Mouse (Mus musculus): Measurements from ENCODE around the gene Tecr. TPM values are rescaled to one million over a fixed set of nuclear protein-coding genes. Genes with fewer than 3 reads are reported as not detected.
"Not testable (repeated sequence)": the region's sequence is repeated elsewhere in the genome, so short reads cannot be mapped to it uniquely, and the experiment has no call there.

The Tecr gene
- polyA plus RNA-seq, 1 experiment from 2014 or later = 629 TPM

- 97% methylated on average over 4 of the region's 4 CpGs for WGBS
- no peak overlapping the region for H3K4me2 ChIP-seq (replicated peaks; ENCODE audit: low read depth, low read length)
- H3K9ac ChIP-seq (replicated peaks; ENCODE audit: low read depth, low read length) = no peak overlapping the region
- H3K27ac ChIP-seq (ENCODE audit: low read length) = no peak overlapping the region
- H3K27me3 ChIP-seq (ENCODE audit: control insufficient read depth, insufficient read depth, low read length) = no peaks in the 10 kb centered on the region
- H3K4me3 ChIP-seq (ENCODE audit: low read depth, low read length) = no peak overlapping the region
- no peaks in the 10 kb centered on the region for H3K9me3 ChIP-seq (ENCODE audit: control insufficient read depth, low read depth, low read length)
- H3K4me1 ChIP-seq (ENCODE audit: control insufficient read depth, insufficient read depth, low read length) = peaks cover 14% of the 10 kb centered on the region
- no peak for ATAC-seq (ENCODE audit: insufficient number of reproducible peaks, insufficient read depth, low FRiP score, low read depth)
- peaks cover 37% of the 10 kb centered on the region for H3K36me3 ChIP-seq (ENCODE audit: control insufficient read depth, insufficient read depth, low read length)
These were observed 4.2 kb upstream of the Tecr start for GRCm38 (mm10) chr8:83611921-83612320.

- no peak overlapping the region for H3K27ac ChIP-seq (ENCODE audit: low read length)
- H3K4me1 ChIP-seq (ENCODE audit: control insufficient read depth, insufficient read depth, low read length) = peaks cover 14% of the 10 kb centered on the region
- no peaks in the 10 kb centered on the region for H3K9me3 ChIP-seq (ENCODE audit: control insufficient read depth, low read depth, low read length)
- no peak for ATAC-seq (ENCODE audit: insufficient number of reproducible peaks, insufficient read depth, low FRiP score, low read depth)
- H3K4me3 ChIP-seq (ENCODE audit: low read depth, low read length) = peak overlapping the region; percentile 76
- 92% methylated on average over 10 of the region's 10 CpGs for WGBS
- peak overlapping the region; percentile 84 for H3K9ac ChIP-seq (replicated peaks; ENCODE audit: low read depth, low read length)
- H3K36me3 ChIP-seq (ENCODE audit: control insufficient read depth, insufficient read depth, low read length) = peaks cover 37% of the 10 kb centered on the region
- no peaks in the 10 kb centered on the region for H3K27me3 ChIP-seq (ENCODE audit: control insufficient read depth, insufficient read depth, low read length)
- peak overlapping the region; percentile 95 for H3K4me2 ChIP-seq (replicated peaks; ENCODE audit: low read depth, low read length)
These were observed 1.9 kb upstream of the Tecr start for GRCm38 (mm10) chr8:83609547-83610180.

DNA sequence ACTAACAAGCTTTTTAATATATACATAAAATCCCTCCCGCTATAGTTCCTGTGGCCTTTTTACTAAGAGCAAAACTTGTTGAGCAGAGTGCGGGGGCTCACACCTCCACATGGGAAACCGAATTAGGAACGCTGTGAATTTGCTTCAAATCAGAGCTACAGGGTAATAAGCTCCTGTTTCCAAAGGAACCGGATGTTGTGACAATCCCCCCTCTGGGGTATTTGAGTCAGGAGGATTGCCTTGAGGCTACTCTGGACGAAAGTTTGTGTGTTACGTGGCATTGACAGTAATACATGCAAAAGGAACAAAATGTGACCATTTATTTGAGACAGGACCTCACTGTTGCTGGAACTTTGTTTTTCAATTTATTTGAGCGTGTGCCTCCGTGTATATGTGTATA is 1.3 kb upstream of the Tecr start:
- H3K4me3 ChIP-seq (ENCODE audit: low read depth, low read length) = peak overlapping the region; percentile 76
- peak overlapping the region; percentile 95 for H3K4me2 ChIP-seq (replicated peaks; ENCODE audit: low read depth, low read length)
- ATAC-seq (ENCODE audit: insufficient number of reproducible peaks, insufficient read depth, low FRiP score, low read depth) = no peak
- peaks cover 37% of the 10 kb centered on the region for H3K36me3 ChIP-seq (ENCODE audit: control insufficient read depth, insufficient read depth, low read length)
- H3K9me3 ChIP-seq (ENCODE audit: control insufficient read depth, low read depth, low read length) = no peaks in the 10 kb centered on the region
- peaks cover 14% of the 10 kb centered on the region for H3K4me1 ChIP-seq (ENCODE audit: control insufficient read depth, insufficient read depth, low read length)
- 28% methylated on average over 9 of the region's 9 CpGs for WGBS
- peak overlapping the region; percentile 98 for H3K27ac ChIP-seq (ENCODE audit: low read length)
- H3K9ac ChIP-seq (replicated peaks; ENCODE audit: low read depth, low read length) = peak overlapping the region; percentile 84
- no peaks in the 10 kb centered on the region for H3K27me3 ChIP-seq (ENCODE audit: control insufficient read depth, insufficient read depth, low read length)

DNA sequence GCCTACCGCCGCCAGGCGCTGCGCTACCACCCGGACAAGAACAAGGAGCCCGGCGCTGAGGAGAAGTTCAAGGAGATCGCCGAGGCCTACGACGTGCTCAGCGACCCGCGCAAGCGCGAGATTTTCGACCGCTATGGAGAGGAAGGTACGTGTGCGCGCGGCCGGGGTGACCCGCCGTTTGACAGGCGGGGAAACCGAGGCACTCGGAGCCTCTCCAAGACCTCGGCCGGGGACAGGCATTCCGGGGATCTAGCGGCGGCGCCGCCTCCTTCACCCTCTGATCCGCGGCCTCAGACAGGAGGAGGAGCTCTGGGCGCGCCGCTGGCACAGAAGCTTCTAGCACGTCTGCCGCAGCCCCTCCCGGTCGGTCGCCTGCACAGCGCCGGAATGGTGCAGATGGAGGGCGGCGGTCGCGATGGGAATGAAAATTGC is 643 bp upstream of the Tecr start:
- H3K9me3 ChIP-seq (ENCODE audit: control insufficient read depth, low read depth, low read length) = no peaks in the 10 kb centered on the region
- WGBS = under 1% methylated on average over 51 of the region's 51 CpGs
- peak; percentile 71 for ATAC-seq (ENCODE audit: insufficient number of reproducible peaks, insufficient read depth, low FRiP score, low read depth)

DNA sequence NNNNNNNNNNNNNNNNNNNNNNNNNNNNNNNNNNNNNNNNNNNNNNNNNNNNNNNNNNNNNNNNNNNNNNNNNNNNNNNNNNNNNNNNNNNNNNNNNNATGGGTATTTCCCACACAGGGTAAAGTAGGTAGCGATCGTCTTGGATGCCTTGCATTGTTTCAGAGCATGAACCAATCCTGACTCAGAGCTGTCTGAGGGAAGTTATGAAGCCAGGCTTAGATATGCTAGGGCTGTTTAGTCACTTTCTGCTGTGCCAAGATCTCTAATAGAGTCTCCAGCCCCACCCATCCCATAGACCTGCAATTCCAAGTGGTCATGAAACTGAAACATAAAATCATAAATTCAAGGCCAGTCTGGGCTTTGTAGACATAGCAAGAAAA is 5.1 kb downstream of the Tecr start:
- WGBS = 70% methylated on average over 2 of the region's 2 CpGs
- H3K27ac ChIP-seq (ENCODE audit: low read length) = no peak overlapping the region

More for the DNA sequence above, 643 bp upstream of the Tecr start:
- Histone ChIP-seq H3K36me3 (ENCODE audit: control insufficient read depth, insufficient read depth, low read length) (peaks cover 37% of the 10 kb centered on the region), H3K27me3 (ENCODE audit: control insufficient read depth, insufficient read depth, low read length) (no peaks in the 10 kb centered on the region), H3K27ac (ENCODE audit: low read length) (peak overlapping the region; percentile 98), H3K4me3 (ENCODE audit: low read depth, low read length) (peak overlapping the region; percentile 76), H3K4me1 (ENCODE audit: control insufficient read depth, insufficient read depth, low read length) (peaks cover 14% of the 10 kb centered on the region), H3K4me2 (replicated peaks; ENCODE audit: low read depth, low read length) (peak overlapping the region; percentile 95), H3K9ac (replicated peaks; ENCODE audit: low read depth, low read length) (peak overlapping the region; percentile 84)

DNA sequence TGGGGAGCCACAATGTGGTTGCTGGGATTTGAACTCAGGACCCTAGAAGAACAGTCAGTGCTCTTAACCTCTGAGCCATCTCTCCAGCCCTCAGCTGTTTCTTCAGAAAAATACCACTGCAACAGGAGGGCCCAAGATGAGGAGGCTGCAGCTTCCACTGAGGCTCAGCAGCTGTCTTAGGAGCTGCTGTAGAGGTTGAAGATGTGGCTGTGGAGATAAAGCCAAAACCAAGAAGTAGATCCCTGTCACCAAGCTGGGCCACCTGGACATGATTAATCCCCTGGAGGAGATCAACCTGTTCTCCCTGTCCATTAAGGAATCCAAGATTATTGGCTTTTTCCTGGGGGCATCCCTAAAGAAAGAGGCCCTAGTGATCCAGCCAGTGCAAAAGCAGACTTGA is 8.0 kb downstream of the Tecr start:
- H3K36me3 ChIP-seq (ENCODE audit: control insufficient read depth, insufficient read depth, low read length) = no peaks in the 10 kb centered on the region
- H3K4me2 ChIP-seq (replicated peaks; ENCODE audit: low read depth, low read length) = no peak overlapping the region
- H3K4me1 ChIP-seq (ENCODE audit: control insufficient read depth, insufficient read depth, low read length) = no peaks in the 10 kb centered on the region
- no peak overlapping the region for H3K4me3 ChIP-seq (ENCODE audit: low read depth, low read length)
- no peaks in the 10 kb centered on the region for H3K9me3 ChIP-seq (ENCODE audit: control insufficient read depth, low read depth, low read length)
- no peak for ATAC-seq (ENCODE audit: insufficient number of reproducible peaks, insufficient read depth, low FRiP score, low read depth)
- no peak overlapping the region for H3K9ac ChIP-seq (replicated peaks; ENCODE audit: low read depth, low read length)
- no peak overlapping the region for H3K27ac ChIP-seq (ENCODE audit: low read length)
- H3K27me3 ChIP-seq (ENCODE audit: control insufficient read depth, insufficient read depth, low read length) = no peaks in the 10 kb centered on the region

More for the DNA sequence above, 5.1 kb downstream of the Tecr start:
- no peaks in the 10 kb centered on the region for H3K27me3 ChIP-seq (ENCODE audit: control insufficient read depth, insufficient read depth, low read length)
- no peak overlapping the region for H3K9ac ChIP-seq (replicated peaks; ENCODE audit: low read depth, low read length)
- no peak overlapping the region for H3K4me2 ChIP-seq (replicated peaks; ENCODE audit: low read depth, low read length)
- H3K9me3 ChIP-seq (ENCODE audit: control insufficient read depth, low read depth, low read length) = no peaks in the 10 kb centered on the region
- H3K4me1 ChIP-seq (ENCODE audit: control insufficient read depth, insufficient read depth, low read length) = peaks cover 3% of the 10 kb centered on the region; the same call in 1 of the 2 replicates
- no peak overlapping the region for H3K4me3 ChIP-seq (ENCODE audit: low read depth, low read length)
- ATAC-seq (ENCODE audit: insufficient number of reproducible peaks, insufficient read depth, low FRiP score, low read depth) = no peak
- H3K36me3 ChIP-seq (ENCODE audit: control insufficient read depth, insufficient read depth, low read length) = no peaks in the 10 kb centered on the region

DNA sequence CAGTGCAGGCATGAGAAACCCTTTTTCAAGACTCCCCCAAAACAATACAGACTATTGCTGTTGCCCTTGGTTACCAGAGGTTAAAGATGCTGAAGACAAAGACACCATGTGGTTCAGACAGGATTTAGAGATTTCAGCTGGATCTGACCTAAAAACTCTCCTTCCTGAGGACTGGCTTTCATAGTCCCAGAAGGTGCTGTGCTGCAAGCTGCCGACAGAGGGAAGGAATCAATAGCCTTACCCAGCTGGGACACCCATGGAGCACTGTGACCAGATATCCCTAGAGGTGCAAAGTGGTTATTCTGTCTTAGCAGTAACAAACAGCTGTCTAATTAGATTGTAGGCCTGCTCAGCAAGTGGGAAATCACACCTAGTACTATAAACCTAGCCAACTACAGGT is 9.6 kb downstream of the Tecr start:
- H3K4me3 ChIP-seq (ENCODE audit: low read depth, low read length) = no peak overlapping the region
- no peak overlapping the region for H3K4me2 ChIP-seq (replicated peaks; ENCODE audit: low read depth, low read length)
- H3K4me1 ChIP-seq (ENCODE audit: control insufficient read depth, insufficient read depth, low read length) = peaks cover 2% of the 10 kb centered on the region; the same call in 1 of the 2 replicates
- H3K27me3 ChIP-seq (ENCODE audit: control insufficient read depth, insufficient read depth, low read length) = no peaks in the 10 kb centered on the region
- H3K9me3 ChIP-seq (ENCODE audit: control insufficient read depth, low read depth, low read length) = no peaks in the 10 kb centered on the region
- H3K27ac ChIP-seq (ENCODE audit: low read length) = no peak overlapping the region
- ATAC-seq (ENCODE audit: insufficient number of reproducible peaks, insufficient read depth, low FRiP score, low read depth) = no peak
- H3K9ac ChIP-seq (replicated peaks; ENCODE audit: low read depth, low read length) = no peak overlapping the region
- 24% methylated on average over 1 of the region's 1 CpGs for WGBS
- H3K36me3 ChIP-seq (ENCODE audit: control insufficient read depth, insufficient read depth, low read length) = no peaks in the 10 kb centered on the region

DNA sequence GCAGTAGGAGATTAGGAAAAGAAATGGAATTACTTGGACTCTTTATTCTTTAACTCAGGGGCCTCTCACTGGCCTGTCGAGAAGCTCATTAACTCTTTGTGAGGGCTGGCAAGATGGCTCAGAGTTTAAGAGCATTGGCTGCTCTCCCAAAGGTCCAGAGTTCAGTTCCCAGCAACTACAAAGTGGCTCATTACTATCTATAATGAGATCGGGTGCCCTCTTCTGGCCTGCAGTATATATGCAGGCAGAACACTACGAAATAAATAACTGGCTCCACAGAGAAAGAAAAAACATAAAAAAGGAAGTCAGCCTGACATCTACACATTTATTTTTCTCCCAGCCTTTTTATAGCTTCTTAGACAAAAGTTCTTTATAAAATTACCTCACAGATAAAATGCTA is 11.4 kb downstream of the Tecr start:
- Histone ChIP-seq H3K4me2 (replicated peaks; ENCODE audit: low read depth, low read length) (no peak overlapping the region), H3K9me3 (ENCODE audit: control insufficient read depth, low read depth, low read length) (no peaks in the 10 kb centered on the region), H3K4me1 (ENCODE audit: control insufficient read depth, insufficient read depth, low read length) (peaks cover 16% of the 10 kb centered on the region; the same call in 1 of the 2 replicates), H3K27me3 (ENCODE audit: control insufficient read depth, insufficient read depth, low read length) (no peaks in the 10 kb centered on the region), H3K9ac (replicated peaks; ENCODE audit: low read depth, low read length) (no peak overlapping the region), H3K36me3 (ENCODE audit: control insufficient read depth, insufficient read depth, low read length) (0 out of 2 replicates have a peak, but pooled peaks cover 2% of the 10 kb centered on the region), H3K27ac (ENCODE audit: low read length) (no peak overlapping the region), H3K4me3 (ENCODE audit: low read depth, low read length) (no peak overlapping the region)
- WGBS = 29% methylated on average over 3 of the region's 3 CpGs
- no peak for ATAC-seq (ENCODE audit: insufficient number of reproducible peaks, insufficient read depth, low FRiP score, low read depth)

DNA sequence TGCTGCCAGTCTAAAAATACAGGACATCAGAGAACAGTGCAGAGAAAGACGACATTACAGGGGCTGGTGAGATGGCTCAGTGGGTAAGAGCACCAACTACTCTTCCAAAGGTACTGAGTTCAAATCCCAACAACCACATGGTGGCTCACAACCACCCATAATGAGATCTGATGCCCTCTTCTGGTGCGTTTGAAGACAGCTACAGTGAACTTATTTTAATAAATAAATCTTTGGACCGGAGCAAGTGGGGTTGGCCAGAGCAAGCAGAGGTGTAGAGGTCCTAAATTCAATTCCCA is 12.8 kb downstream of the Tecr start:
- H3K36me3 ChIP-seq (ENCODE audit: control insufficient read depth, insufficient read depth, low read length); ATAC-seq (ENCODE audit: insufficient number of reproducible peaks, insufficient read depth, low FRiP score, low read depth); H3K27me3 ChIP-seq (ENCODE audit: control insufficient read depth, insufficient read depth, low read length); H3K9me3 ChIP-seq (ENCODE audit: control insufficient read depth, low read depth, low read length): not testable (repeated sequence)
- Histone ChIP-seq H3K4me1 (ENCODE audit: control insufficient read depth, insufficient read depth, low read length) (peaks cover 16% of the 10 kb centered on the region; the same call in 1 of the 2 replicates), H3K4me2 (replicated peaks; ENCODE audit: low read depth, low read length) (peak overlapping the region; percentile 69), H3K27ac (ENCODE audit: low read length) (peak overlapping the region; percentile 80), H3K9ac (replicated peaks; ENCODE audit: low read depth, low read length) (peak overlapping the region; percentile 25; the same call in 1 of the 2 replicates), H3K4me3 (ENCODE audit: low read depth, low read length) (peak overlapping the region; percentile 97)
- 49% methylated on average over 3 of the region's 3 CpGs for WGBS

Measured in stomach, embryonic 14.5 days (tissue).